Mouse (Mus musculus) lung, postnatal 14 days (tissue): Measurements from ENCODE around the gene Tubb2b.
"Not testable (repeated sequence)": the region's sequence is repeated elsewhere in the genome, so short reads cannot be mapped to it uniquely, and the experiment has no call there.

Experiments used
- DNase-seq: peaks from one replicate; pipeline ENCODE4 v3.0.0; 2021

Tubb2b gene

DNA sequence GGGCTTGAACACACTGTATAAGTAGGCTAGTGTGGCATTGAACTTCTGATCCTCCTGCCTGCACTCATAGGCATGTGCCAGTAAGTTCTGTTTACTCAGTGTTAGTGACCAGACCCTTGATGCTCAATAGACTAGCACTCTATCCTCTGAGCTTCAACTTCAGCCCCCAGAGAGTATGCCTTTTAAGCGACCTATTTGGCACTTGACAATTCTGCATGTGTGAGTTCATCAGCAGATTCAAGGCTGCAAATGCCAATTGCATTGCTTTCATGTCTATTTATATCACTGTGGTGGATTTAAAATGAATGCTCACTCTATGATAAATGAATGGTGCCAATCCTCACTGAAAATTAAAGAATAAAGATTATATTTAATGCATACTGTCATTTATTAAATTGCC, 24.9 kb downstream of the Tubb2b start:
- DNase-seq: no peak

DNA sequence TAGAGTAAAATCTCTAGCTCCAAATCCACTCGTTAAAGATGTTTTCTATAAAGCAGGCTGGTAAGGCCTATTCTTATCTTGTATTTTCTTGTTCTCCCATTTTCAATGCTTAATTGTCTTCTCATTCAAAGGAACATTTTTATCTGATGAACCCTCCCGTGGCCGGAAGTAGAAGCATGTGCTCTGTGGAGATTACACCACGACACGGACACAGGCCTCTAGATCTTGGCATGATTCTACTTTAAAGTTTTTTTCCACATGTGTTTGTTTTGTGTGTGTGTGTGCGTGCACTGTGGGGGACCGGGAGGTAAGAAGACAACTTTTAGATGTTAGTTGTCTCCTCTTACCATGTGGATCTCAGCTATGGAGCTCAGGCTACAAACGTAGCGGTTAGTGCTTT, 28.4 kb downstream of the Tubb2b start:
- DNase-seq: no peak

DNA sequence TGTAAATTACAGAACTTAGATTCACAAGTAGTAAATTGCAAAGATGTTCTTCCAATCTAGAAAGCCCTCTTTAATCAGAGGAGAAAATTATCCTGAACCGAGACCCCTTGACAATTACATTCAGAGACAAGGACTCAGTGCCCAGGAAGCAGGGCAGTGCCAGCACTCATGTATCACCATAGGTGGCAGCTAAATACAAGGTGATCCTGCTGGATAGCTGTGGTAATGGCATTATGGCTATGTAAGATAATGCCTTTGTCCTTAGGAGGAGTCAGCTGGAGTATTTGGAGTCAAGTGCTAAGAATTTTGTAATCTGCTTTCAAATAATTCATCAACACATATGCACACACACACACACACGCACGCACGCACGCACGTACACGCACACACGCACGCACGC, 29.0 kb downstream of the Tubb2b start:
- no peak for DNase-seq

DNA sequence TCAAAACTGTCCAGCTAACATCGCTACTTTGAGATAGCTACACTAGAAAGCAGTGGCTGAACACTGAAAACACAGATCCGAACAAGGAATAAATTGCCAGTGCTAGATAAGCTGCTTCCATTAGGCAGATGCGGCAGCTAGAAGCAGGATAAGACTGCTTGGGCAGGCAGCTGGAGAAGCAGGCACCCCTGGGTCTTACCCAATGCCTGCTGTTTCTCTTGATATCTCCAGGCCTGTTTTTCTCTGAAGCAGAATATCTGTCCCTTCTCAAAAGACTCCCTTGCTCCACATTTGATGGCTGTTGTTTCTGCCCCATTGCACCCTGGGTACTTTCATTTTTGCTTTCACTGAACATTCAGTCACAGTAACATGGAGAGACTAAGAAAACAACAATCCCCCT, 29.5 kb downstream of the Tubb2b start:
- no peak for DNase-seq

DNA sequence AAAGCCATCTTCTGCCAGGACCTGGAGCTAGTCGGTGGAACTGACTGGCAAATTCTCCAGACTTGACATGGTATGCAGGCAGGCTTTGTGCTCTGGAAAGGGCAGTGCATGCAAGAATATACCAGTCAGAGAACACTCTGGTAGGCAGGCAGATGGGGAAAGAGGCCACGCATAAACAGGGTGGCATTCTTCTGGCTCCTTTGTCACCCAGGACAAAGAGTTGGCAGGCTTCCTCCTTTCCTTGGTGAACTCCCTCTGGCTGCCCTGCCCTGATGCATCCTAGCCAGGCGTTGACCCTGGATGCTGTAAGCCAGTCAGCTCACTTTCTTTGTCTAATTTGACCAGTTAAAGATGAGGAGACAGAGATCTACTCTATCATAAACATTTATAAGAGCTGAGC, 33.2 kb downstream of the Tubb2b start:
- DNase-seq: no peak

DNA sequence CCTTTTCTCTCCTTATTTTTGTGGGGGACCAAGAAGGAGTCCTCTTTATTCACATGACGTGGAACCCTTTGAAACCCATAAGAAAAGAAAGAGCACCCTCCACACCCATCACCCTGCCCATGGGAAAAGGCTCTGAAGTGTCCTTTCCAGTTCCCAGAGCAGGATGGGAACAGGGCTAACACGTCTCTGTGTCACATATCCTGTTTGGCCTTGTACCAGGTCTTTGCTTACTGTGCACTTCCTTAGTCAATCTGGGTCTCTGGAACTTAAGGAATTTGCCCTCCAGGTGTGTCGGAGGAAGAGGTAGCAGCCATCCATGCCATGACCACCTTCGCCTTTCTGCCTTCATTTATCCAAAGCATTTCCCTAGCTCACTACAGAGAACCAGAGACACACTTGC, 33.8 kb downstream of the Tubb2b start:
- DNase-seq: peak; percentile 40

DNA sequence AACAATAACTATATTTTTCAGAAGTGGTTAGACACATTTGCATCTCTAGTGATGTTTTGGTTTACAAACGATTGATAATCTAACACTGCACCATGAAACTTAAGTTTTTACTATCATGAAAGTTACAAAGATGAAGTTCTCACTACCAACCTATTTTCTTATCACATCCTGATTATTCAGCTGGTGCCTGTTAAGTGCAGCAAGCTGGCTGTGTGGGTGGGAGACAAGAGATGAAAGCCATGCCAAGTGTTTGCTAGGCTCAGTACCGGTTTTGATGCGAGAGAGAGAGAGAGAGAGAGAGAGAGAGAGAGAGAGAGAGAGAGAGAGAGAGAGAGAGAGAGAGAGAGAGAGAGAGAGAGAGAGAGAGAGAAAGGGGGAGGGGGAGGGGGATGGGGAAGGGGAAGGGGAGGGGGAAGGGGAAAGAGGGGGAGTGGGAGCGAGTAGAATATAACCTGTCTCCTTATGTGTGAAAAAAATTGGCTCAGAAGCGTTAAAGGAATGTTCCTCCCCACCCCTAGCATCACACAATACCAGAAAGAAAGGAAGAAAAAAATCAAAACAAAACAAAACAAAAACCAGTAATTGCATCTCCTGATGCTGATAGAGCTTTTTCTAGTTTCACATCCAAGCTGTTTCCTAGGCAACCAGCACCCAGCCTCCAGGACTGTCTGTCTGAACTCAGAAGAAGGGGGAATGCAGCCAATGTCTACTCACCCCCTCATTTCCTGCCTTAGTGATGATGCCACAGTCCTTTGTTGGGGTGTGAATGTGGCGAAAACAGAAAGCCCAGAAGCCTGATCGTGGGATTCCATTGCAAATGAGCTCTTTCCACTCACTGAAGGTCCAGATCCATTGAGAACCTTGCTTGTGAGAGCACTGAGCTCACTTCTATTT, 34.5 kb downstream of the Tubb2b start:
- DNase-seq: no peak

DNA sequence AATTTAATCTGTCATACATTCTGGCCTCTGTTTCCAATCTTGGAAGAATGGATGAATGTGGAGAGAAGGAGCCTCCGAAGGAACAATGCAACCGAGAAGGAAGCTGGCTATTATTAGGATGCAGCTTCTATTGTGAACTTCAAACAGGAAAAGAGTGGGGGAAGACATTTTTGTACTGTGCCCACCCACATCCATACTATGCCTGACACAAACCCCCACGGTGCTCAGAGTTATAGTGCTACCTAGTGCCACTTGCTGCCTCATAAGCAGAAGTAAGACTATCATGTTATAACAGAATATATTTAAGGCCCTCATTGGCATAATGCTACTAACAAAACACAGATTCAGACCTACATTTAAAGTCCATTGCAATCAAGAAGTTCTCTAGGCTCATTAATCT, 40.9 kb downstream of the Tubb2b start:
- no peak for DNase-seq

DNA sequence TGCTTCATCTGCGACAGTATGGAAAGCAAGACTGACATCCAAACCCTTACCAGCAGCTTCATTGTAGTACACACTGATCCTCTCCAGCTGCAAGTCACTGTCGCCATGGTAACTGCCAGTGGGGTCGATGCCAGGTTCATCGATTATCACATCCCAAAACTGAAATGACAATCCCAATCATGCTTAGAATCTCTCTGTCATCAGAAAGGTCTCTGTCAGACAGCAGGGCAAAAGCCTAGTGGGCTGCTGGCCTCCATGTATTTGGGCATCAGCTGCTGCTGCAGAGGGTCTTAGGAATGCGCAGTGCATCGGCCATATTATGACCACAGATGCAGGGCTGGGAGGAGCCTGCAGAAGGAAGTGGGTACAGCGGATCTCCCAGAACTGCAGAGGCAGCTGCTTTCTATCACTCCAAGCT, 41.4 kb downstream of the Tubb2b start:
- DNase-seq: no peak

DNA sequence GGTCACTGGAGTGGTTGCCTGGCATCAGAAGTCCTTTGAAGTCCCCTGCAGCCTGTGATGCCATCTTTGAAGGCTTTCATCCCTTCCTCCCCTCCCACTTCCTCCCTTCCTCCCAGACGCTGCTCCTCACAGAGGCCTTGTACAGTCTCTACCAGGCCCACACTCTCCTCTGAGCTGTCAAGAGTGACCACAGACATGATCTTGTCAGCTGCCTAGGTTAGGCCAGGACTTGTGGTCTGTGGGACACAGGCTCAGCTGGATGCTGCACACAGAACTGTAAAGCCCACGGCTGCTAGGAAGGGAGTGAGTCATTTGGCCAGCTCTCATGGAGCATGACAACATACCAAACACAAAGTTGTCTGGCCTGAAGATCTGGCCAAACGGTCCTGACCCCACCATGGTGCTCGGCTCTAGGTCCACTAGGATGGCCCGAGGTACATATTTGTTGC, 42.0 kb downstream of the Tubb2b start:
- DNase-seq: not testable (repeated sequence)

DNA sequence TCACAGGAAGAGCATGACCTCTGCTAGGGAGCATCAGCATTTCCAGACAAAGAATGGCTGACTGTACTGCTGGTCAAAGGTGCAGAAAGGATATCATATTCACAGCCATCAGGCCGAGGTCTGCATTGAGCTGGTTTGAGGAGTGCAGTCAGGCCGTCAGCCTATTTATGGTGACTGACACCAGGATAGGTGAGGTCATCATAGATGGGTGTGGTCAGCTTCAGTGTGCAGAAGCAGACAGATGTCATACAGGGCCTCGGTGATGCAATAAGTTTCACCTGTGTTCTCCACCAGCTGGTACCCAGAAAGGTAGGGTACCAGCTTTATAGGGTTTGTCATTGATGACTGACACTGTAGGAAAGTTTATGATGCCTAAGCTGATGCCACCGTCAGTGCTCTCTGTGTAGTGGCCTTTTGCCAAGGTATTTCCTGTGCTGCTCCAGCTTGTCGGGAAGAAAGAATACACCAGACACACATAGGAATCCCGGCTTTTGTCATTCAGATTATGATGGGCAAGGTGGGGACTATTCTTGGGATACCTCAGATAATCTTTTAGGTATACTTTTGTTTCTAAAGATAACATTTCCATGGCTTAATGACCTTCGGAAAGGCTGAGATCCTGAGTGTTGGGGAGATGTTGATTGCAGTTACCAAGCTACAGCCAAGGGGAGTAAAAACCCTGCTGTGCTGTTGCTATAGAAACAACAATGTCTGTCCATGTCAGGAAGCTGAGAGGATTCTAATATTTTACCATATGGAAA, 43.0 kb downstream of the Tubb2b start:
- no peak for DNase-seq

DNA sequence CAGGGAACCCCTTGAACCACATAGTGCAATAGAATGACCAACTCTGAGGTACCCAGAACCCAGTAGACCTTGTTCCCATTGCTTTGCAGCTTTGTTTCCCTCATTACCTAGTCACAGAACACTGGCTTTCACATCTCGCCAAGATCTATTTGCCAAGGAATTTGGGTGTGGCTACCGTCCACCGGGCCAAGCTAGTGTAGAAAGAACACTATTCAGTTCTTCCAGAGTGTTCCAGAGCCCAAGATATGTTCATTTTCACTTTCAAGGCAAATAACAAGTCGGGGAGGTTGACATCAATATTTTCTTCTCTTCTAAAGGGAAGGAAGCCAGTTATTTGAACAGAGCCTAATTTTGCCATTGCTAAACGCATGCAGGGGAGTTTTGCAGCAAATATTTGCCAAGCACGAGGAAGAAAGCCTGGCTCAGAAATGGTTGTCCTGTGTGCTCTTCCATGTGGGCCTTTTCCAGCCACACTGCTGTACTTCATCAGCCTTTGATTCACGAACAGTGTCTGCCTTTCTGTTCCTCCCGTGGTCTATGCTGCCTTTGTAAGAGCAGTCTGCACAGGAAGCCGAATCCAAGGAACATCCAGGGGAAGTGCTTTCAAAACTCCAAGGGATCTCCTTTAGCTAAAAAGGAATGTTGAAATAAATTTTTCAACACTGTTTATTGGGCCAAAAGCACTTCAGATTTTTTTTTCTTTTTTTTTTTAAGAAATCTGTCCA, 46.1 kb downstream of the Tubb2b start:
- peak; percentile 48 for DNase-seq

DNA sequence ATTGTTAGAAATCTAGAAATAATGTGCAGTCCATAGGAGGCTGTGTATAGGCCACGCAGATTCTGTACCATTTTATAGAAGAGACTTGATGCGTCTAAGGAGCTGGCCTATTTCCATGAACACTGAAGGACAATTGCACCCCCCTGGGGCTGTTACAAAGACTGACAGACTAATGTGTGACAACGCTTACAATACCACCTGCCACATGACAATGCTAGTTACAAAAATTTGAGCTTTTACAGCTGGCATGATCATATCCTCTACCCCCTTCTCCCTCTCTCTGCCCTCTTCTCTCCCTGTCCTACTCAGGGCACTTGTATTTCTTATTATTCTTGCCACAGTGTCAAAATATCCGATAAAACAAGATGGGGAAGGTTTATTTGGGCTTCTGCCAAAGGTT, 48.3 kb downstream of the Tubb2b start:
- no peak for DNase-seq

DNA sequence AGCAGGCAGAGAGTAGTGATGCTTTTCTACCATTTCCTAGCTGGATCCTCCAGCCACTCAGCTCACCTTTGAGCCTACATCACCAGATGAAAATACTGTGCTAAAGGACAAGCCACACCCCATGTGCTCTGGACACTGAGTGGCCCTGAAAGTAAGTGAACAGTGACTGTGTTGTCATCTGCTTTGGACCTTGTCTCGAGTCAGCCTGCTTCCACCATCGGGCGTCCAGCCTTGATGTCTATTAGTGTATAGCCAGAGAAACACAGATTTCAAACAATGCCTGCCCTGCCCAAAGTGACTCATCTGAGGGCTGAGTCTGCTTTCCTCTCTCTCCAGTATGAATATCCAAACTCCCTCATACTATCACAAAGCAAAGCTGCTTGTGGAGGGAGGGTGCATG, 50.5 kb downstream of the Tubb2b start:
- no peak for DNase-seq

DNA sequence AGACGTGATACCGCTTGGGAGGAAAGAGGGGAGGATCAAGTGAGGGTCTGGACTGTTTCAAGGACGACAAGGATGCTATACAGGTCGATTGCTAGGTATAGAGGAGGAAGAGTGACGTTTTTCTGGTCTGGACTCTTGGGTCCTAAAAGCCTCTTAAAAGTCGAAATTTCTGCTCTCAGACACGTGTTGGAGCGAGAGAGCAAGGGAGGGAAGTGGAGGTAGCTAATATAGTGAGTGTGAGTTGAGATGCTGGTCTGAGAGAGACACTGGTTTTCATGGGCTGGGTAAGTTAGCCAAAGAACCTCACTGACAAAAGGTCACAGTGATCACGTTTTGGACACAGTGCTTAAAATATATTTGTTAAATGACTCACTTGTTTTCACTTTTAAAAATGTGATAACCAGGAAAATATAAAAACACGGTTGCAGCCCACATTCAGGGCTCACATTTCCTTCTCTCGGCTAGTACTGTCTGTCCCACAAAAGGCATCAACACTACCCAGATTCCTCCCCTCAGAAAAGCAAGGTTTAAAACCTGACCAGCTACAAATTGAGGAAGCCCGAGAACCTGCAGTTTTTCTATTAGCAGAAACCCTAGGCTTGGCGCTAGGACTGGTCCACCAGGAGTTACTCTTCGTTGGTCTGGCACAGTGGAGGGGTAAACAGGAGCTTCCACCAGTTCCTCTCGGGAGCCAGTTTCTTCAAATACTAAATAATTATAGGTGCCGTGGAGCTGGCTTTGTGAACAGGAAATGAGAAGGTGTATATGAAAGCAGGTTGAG, 51.6 kb downstream of the Tubb2b start:
- no peak for DNase-seq

DNA sequence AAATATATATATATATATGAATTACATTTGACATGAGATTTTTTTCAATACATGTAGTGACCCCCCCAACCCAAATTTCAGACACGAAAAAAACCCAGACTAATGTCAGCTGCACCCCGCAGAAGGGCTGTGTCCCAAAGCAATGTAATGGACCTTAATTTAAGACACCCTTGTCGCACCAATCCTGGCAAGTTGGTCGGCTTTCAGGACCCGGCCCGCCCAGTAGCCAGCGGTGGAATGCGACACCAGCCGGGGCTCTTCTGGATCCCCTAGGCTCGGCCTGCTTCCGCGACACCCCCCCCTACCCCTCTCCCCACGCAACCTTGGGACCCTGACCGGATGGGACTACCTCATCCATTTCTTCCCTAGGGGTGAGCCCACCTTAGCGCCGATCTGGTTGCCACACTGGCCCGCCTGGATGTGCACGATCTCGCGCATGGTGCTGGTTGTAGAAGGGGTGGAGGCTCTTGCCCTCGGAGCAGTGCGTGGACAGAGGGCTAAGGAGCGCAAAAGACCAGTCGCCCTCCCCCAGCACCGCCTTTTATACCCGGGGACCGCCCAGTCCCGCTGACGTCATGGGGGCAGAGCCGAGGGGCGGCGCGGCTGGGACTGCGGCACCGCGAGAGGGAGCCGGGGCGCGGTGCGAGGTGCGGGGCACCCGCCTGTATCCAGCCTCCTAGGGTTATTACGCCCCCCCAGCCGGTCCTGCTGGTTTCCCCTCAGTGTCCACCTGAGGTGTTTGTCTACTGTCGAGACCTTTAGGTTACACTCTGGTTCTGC, 52.6 kb downstream of the Tubb2b start, which contains the start of gene Tubb2a:
Tubb2a (minus strand) TSS at position 516 of the 780 bp plus-strand sequence.
- DNase-seq: peak; percentile 96
